Mouse (Mus musculus) midbrain, embryonic 15.5 days (tissue): ENCODE measurements at regions not wholly inside any gene's neighbourhood (a gene's known extent, or its start where the extent isn't known, plus 50 kb on each side); places are given as distances from the start of the nearest gene placed in this dataset.

Experiments used
- ATAC-seq: fragments of 200-750 bp; cut with Nextera tagmentation; replicated peaks from 2 replicates; pipeline ENCODE4 v1.8.0; 2017; ENCODE audit warnings: moderate TSS enrichment
- H3K27ac ChIP-seq: fragments of 300-500 bp; sonication (generic); 2 replicates; pipeline ENCODE4 v1.5.1; 2015; ENCODE audit warnings: mild to moderate bottlenecking, inconsistent platforms
- H3K27me3 ChIP-seq: fragments of 300-500 bp; sonication (generic); replicated peaks from 2 replicates; pipeline ENCODE4 v1.6.1; 2015; ENCODE audit warnings: inconsistent platforms
- H3K36me3 ChIP-seq: fragments of 300-500 bp; sonication (generic); replicated peaks from 2 replicates; pipeline ENCODE4 v1.6.1; 2015; ENCODE audit warnings: inconsistent platforms
- H3K4me1 ChIP-seq: fragments of 300-500 bp; sonication (generic); 2 replicates; pipeline ENCODE4 v1.6.1; 2015; ENCODE audit warnings: inconsistent platforms
- H3K4me2 ChIP-seq: fragments of 300-500 bp; sonication (generic); 2 replicates; pipeline ENCODE4 v1.6.1; 2015; ENCODE audit warnings: inconsistent platforms, mild to moderate bottlenecking, moderate library complexity
- H3K4me3 ChIP-seq: fragments of 300-500 bp; sonication (generic); 2 replicates; pipeline ENCODE4 v1.5.1; 2015; ENCODE audit warnings: mild to moderate bottlenecking, inconsistent platforms
- H3K9ac ChIP-seq: fragments of 300-500 bp; sonication (generic); 2 replicates; pipeline ENCODE4 v1.6.1; 2015; ENCODE audit warnings: mild to moderate bottlenecking, inconsistent platforms
- H3K9me3 ChIP-seq: fragments of 300-500 bp; sonication (generic); 2 replicates; pipeline ENCODE4 v1.6.1; 2016; ENCODE audit warnings: inconsistent platforms
- WGBS: fragments of 180-500 bp; shearing (Covaris S2); methylation state at CpG from one replicate; pipeline ENCODE4 v1.1.7; 2015; ENCODE audit warnings: mixed read lengths; 5-methylcytosine and 5-hydroxymethylcytosine counted together

GRCm38 (mm10) chr8:102223097-102223496 lies 562.3 kb downstream of the Cdh11 start:
- Histone ChIP-seq H3K4me3 (no peak overlapping the region), H3K4me1 (no peaks in the 10 kb centered on the region), H3K27ac (no peak overlapping the region), H3K27me3 (no peaks in the 10 kb centered on the region), H3K9me3 (no peaks in the 10 kb centered on the region), H3K4me2 (no peak overlapping the region), H3K36me3 (no peaks in the 10 kb centered on the region), H3K9ac (no peak overlapping the region)
- no peak for ATAC-seq
- WGBS = 70% methylated on average over 2 of the region's 2 CpGs

DNA sequence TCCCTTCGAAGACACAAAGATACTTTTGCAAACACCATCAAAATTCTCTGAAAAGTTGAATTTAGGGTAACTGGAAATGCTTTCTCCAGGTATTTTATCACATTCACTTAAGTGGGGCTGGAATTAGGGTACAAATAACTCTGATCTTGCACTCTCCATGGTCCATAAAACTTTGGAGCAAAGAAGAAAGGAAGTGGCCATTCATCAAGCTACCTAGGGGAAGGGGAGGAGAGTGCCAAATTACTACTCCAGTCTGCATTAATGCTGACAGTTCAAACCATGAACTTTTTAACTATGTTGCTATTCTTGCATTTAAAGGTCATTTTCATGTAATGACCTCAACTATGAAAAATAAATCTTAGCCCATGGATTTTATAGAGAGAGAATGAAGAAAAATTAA lies 579.8 kb downstream of the Cdh11 start:
- no peaks in the 10 kb centered on the region for H3K36me3 ChIP-seq
- ATAC-seq = no peak
- no peak overlapping the region for H3K4me3 ChIP-seq
- no peaks in the 10 kb centered on the region for H3K9me3 ChIP-seq
- no peak overlapping the region for H3K4me2 ChIP-seq
- H3K27ac ChIP-seq = no peak overlapping the region
- H3K9ac ChIP-seq = no peak overlapping the region
- 86% methylated on average over 1 of the region's 1 CpGs for WGBS
- H3K4me1 ChIP-seq = no peaks in the 10 kb centered on the region
- no peaks in the 10 kb centered on the region for H3K27me3 ChIP-seq

DNA sequence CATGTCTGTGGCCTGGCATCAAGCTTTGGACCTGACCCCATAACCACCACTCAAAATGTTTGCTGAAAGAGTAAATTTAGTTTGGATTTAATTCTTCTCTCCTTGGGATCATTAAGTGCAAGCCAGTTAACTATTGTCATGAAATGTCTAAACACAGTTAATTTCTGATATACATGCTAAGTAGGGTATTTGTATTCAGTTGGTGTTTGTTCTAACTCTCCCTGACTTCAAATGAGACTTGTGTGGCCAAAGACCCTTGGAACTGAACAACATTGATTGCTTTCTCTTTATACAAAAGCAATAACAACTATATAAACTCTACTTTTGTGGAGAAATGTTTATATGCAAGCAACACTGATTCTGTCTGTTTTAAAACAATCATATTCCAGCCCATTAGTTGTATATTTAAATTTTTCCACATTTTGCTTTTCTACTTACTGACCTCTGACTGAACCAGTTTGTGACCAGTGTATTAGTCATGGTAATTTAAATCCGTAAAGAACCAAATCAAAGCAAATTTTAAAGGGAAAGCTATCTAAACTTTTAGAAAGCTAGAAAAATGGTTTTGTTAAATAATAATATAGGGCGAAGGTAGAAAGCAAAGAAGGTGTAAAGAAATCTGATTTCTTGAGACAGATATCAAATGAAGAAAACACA lies 625.8 kb downstream of the Cdh11 start:
- ATAC-seq = no peak
- H3K4me1 ChIP-seq = no peaks in the 10 kb centered on the region
- WGBS = 74% methylated on average over 2 of the region's 2 CpGs
- no peak overlapping the region for H3K4me2 ChIP-seq
- H3K9ac ChIP-seq = no peak overlapping the region
- H3K36me3 ChIP-seq = no peaks in the 10 kb centered on the region
- no peaks in the 10 kb centered on the region for H3K27me3 ChIP-seq
- H3K9me3 ChIP-seq = no peaks in the 10 kb centered on the region
- H3K27ac ChIP-seq = no peak overlapping the region
- no peak overlapping the region for H3K4me3 ChIP-seq

DNA sequence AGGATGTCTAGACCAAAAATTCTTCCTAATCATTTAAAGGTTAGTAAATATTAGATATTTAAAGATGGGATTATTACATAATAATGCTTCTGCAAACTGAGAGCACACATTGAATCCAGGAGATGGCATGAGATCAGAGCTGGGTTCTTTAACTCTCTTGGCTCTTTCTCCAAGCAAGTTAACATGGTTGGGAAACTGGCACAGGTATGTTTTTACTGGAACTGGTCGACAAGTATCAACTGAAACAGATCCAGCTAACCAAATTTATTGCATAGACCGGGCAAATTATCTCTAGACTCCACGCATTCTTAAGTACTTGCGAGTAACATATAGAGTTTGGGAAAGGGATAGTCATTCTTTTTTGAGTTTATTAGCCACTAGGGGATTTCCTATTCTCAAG lies 666.8 kb downstream of the Cdh11 start:
- Histone ChIP-seq H3K27me3 (no peaks in the 10 kb centered on the region), H3K9ac (no peak overlapping the region), H3K36me3 (no peaks in the 10 kb centered on the region), H3K9me3 (no peaks in the 10 kb centered on the region), H3K4me3 (no peak overlapping the region), H3K4me1 (no peaks in the 10 kb centered on the region), H3K27ac (no peak overlapping the region), H3K4me2 (no peak overlapping the region)
- ATAC-seq = no peak
- WGBS = 92% methylated on average over 4 of the region's 4 CpGs

DNA sequence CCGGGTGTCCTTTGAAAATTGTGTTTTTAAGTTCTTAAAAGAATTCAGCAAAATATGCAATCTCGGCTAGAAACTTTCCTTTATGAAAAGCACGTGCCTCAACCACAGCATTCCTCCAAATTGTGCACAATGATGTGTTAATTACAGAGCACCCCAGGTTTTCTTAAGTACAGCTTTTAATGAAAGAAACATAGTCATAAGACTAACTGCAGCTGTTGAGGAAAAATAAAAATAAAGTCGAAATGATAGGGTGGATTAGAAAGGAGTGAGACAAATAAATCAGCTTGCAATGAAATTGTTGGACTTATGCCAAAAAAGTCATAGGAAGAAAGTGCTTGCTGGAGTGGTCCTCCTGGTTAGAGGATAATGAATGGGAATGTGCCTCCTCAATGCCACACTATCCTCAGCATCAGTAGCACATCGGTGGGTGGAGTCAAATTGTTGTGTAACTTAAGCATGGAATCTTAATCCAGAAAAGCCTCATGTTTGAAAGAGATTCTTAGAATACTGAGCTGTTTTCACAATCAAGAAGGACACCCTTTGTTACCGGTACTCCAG lies 668.5 kb downstream of the Cdh11 start:
- H3K4me2 ChIP-seq = no peak overlapping the region
- H3K36me3 ChIP-seq = no peaks in the 10 kb centered on the region
- H3K9ac ChIP-seq = no peak overlapping the region
- H3K4me3 ChIP-seq = no peak overlapping the region
- no peak for ATAC-seq
- H3K9me3 ChIP-seq = no peaks in the 10 kb centered on the region
- H3K27ac ChIP-seq = no peak overlapping the region
- H3K4me1 ChIP-seq = no peaks in the 10 kb centered on the region
- H3K27me3 ChIP-seq = no peaks in the 10 kb centered on the region
- WGBS = 71% methylated on average over 6 of the region's 6 CpGs

GRCm38 (mm10) chr8:102103773-102104172 lies 681.7 kb downstream of the Cdh11 start:
- 13% methylated on average over 7 of the region's 7 CpGs for WGBS
- Histone ChIP-seq H3K4me1 (peaks cover 4% of the 10 kb centered on the region; the same call in 1 of the 2 replicates), H3K9ac (no peak overlapping the region), H3K4me2 (no peak overlapping the region; the same call in 1 of the 2 replicates), H3K9me3 (no peaks in the 10 kb centered on the region), H3K27me3 (no peaks in the 10 kb centered on the region), H3K36me3 (no peaks in the 10 kb centered on the region), H3K4me3 (no peak overlapping the region), H3K27ac (no peak overlapping the region)
- ATAC-seq = peak; percentile 67; the same call in 1 of the 2 replicates

- H3K36me3 ChIP-seq = no peaks in the 10 kb centered on the region
- H3K4me1 ChIP-seq = no peaks in the 10 kb centered on the region
- H3K27ac ChIP-seq = no peak overlapping the region
- no peaks in the 10 kb centered on the region for H3K27me3 ChIP-seq
- WGBS = 70% methylated on average over 7 of the region's 7 CpGs
- no peak overlapping the region for H3K9ac ChIP-seq
- H3K9me3 ChIP-seq = no peaks in the 10 kb centered on the region
- ATAC-seq = no peak
- H3K4me2 ChIP-seq = no peak overlapping the region
- H3K4me3 ChIP-seq = no peak overlapping the region
Observed at GRCm38 (mm10) chr8:102096726-102097125, 688.7 kb downstream of the Cdh11 start.

DNA sequence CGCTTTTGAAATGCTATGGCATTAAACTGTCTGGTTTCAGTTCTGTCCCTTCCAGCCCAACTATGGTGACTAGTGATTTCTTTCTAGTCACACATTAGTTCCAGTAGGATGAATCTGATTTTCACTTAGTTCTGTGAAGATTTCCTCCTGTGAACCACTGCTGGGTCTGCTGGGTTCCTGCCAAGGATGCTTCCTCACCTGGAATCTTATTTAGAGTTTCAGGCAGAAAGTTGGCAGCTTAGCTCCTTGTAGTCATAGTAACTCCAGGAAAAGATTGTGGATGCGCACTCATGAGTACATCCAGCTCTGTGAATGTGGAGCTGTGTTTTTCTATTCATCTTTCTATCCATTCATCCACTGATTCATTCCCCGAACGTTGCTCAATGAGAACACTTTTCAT lies 699.5 kb downstream of the Cdh11 start:
- ATAC-seq = no peak

DNA sequence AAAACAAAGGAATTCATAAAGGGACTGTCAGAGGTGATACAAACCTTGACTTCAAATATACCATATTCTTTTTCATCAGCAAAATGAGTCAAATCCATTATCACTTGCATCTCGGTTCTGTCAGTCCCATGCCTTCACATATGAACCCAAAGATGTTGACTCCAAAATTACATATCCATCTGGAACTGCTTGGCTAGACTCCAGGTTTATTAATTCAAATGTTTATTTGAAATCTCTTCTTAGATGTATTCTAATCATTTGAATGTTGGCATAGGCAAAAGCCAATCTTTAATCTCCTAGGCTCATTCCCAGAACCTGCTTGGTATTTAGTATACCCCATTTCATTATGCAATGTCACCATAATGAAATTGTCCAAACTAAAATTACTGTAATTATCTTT lies 709.8 kb downstream of the Cdh11 start:
- H3K27ac ChIP-seq = no peak overlapping the region
- no peaks in the 10 kb centered on the region for H3K27me3 ChIP-seq
- no peaks in the 10 kb centered on the region for H3K9me3 ChIP-seq
- ATAC-seq = no peak
- H3K9ac ChIP-seq = no peak overlapping the region
- no peak overlapping the region for H3K4me3 ChIP-seq
- H3K4me1 ChIP-seq = no peaks in the 10 kb centered on the region
- no peak overlapping the region for H3K4me2 ChIP-seq
- H3K36me3 ChIP-seq = no peaks in the 10 kb centered on the region
- 78% methylated on average over 1 of the region's 1 CpGs for WGBS

More for the DNA sequence above, 699.5 kb downstream of the Cdh11 start:
- no peaks in the 10 kb centered on the region for H3K27me3 ChIP-seq
- H3K27ac ChIP-seq = no peak overlapping the region
- WGBS = 64% methylated on average over 4 of the region's 4 CpGs
- H3K9ac ChIP-seq = no peak overlapping the region
- no peaks in the 10 kb centered on the region for H3K36me3 ChIP-seq
- H3K4me3 ChIP-seq = no peak overlapping the region
- no peaks in the 10 kb centered on the region for H3K4me1 ChIP-seq
- no peak overlapping the region for H3K4me2 ChIP-seq
- H3K9me3 ChIP-seq = no peaks in the 10 kb centered on the region

GRCm38 (mm10) chr8:102064137-102064536 lies 721.3 kb downstream of the Cdh11 start:
- no peak overlapping the region for H3K27ac ChIP-seq
- WGBS = 94% methylated on average over 2 of the region's 2 CpGs
- no peaks in the 10 kb centered on the region for H3K27me3 ChIP-seq
- ATAC-seq = no peak
- H3K4me1 ChIP-seq = no peaks in the 10 kb centered on the region
- no peak overlapping the region for H3K4me2 ChIP-seq
- H3K9me3 ChIP-seq = no peaks in the 10 kb centered on the region
- no peak overlapping the region for H3K4me3 ChIP-seq
- no peaks in the 10 kb centered on the region for H3K36me3 ChIP-seq
- no peak overlapping the region for H3K9ac ChIP-seq

DNA sequence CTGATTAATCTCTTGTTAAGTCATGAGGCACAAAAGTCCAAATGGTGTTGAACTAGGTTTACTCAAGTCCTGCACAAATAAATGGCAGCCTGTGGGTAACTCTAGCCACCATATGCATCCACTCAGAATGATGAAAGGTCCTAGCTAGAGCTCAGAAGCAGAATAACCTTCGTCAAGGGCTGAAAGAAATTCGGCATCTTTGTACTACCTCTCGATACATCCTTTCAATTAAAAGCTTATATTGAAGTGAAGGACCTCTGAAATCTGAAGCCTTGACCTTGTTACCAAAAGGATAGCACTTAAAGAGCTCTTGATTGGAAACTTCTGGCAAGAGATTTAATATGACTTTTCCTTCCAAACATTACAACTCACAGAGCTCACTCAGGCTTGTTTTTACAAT lies 732.0 kb downstream of the Cdh11 start:
- Histone ChIP-seq H3K9me3 (no peaks in the 10 kb centered on the region), H3K4me2 (no peak overlapping the region), H3K27me3 (no peaks in the 10 kb centered on the region), H3K4me1 (no peaks in the 10 kb centered on the region), H3K27ac (no peak overlapping the region), H3K4me3 (no peak overlapping the region), H3K9ac (no peak overlapping the region), H3K36me3 (no peaks in the 10 kb centered on the region)
- ATAC-seq = no peak
- WGBS = 79% methylated on average over 3 of the region's 3 CpGs

GRCm38 (mm10) chr8:102026956-102027927 lies 758.2 kb downstream of the Cdh11 start:
- Histone ChIP-seq H3K4me2 (no peak overlapping the region), H3K27ac (no peak overlapping the region), H3K4me3 (no peak overlapping the region), H3K4me1 (no peaks in the 10 kb centered on the region), H3K36me3 (no peaks in the 10 kb centered on the region), H3K9ac (no peak overlapping the region), H3K27me3 (no peaks in the 10 kb centered on the region), H3K9me3 (no peaks in the 10 kb centered on the region)
- ATAC-seq = no peak
- WGBS = 87% methylated on average over 5 of the region's 5 CpGs
